Mouse (Mus musculus): ENCODE results near the gene Ms4a5. TPM values are rescaled to one million over a fixed set of nuclear protein-coding genes. Genes with fewer than 3 reads are reported as not detected.
"Not testable (repeated sequence)": the region's sequence is repeated elsewhere in the genome, so short reads cannot be mapped to it uniquely, and the experiment has no call there.

Ms4a5 gene
- total RNA-seq (2021) (not detected), polyA plus RNA-seq (2012; rRNA removed) (not detected in 2 replicates)
- long read RNA-seq = 0 reads

- no peaks in the 10 kb centered on the region for H3K27me3 ChIP-seq (ENCODE audit: control insufficient read depth, insufficient read depth, low read length)
- no peak within 1 kb of the TSS for H3K4me3 ChIP-seq
- intact Hi-C loops (cut with DNase I) = no loop called here
- H3K79me2 ChIP-seq (replicated peaks; ENCODE audit: control insufficient read depth, insufficient read depth, low read length) = no peaks in the 10 kb centered on the region
- H3K36me3 ChIP-seq (ENCODE audit: control insufficient read depth, insufficient read depth, low read length) = no peaks in the 10 kb centered on the region
- no peak for DNase-seq
- no peak within 1 kb of the TSS for H3K9ac ChIP-seq (ENCODE audit: low read depth, low read length)
- TF ChIP-seq EP300 (IDR thresholded peaks at IDR 0.05; ENCODE audit: insufficient read depth, low read depth, low read length) (no peak), POLR2A (IDR thresholded peaks at IDR 0.05; ENCODE audit: insufficient read depth, low read depth, low read length) (no peak), CTCF (IDR thresholded peaks at IDR 0.05) (no peak)
- no peak within 1 kb of the TSS for H3K27ac ChIP-seq
- 78% methylated on average over 2 of the region's 2 CpGs for WGBS
- H3K4me1 ChIP-seq (ENCODE audit: control insufficient read depth, insufficient read depth, low read length) = no peaks in the 10 kb centered on the region; the same call in 1 of the 2 replicates
Measured at GRCm38 (mm10) chr19:11283773-11284172, at the start of gene Ms4a5. Gene Ms4a5 (minus strand): TSS chr19:11283873.

- H3K27ac ChIP-seq = no peak overlapping the region
- intact Hi-C loops (cut with DNase I) = no loop called here
- TF ChIP-seq POLR2A (IDR thresholded peaks at IDR 0.05; ENCODE audit: insufficient read depth, low read depth, low read length) (no peak), EP300 (IDR thresholded peaks at IDR 0.05; ENCODE audit: insufficient read depth, low read depth, low read length) (no peak), CTCF (IDR thresholded peaks at IDR 0.05) (no peak)
- no peaks in the 10 kb centered on the region for H3K79me2 ChIP-seq (replicated peaks; ENCODE audit: control insufficient read depth, insufficient read depth, low read length)
- no peak overlapping the region for H3K4me3 ChIP-seq
- no peak for DNase-seq
- no peaks in the 10 kb centered on the region for H3K4me1 ChIP-seq (ENCODE audit: control insufficient read depth, insufficient read depth, low read length)
- no peaks in the 10 kb centered on the region for H3K27me3 ChIP-seq (ENCODE audit: control insufficient read depth, insufficient read depth, low read length)
- no peak overlapping the region for H3K9ac ChIP-seq (ENCODE audit: low read depth, low read length)
- 59% methylated on average over 1 of the region's 1 CpGs for WGBS
- no peaks in the 10 kb centered on the region for H3K36me3 ChIP-seq (ENCODE audit: control insufficient read depth, insufficient read depth, low read length)
Measured at GRCm38 (mm10) chr19:11321123-11321522, 37.5 kb upstream of the Ms4a5 start.

- Histone ChIP-seq H3K4me1 (ENCODE audit: control insufficient read depth, insufficient read depth, low read length) (no peaks in the 10 kb centered on the region), H3K79me2 (replicated peaks; ENCODE audit: control insufficient read depth, insufficient read depth, low read length) (no peaks in the 10 kb centered on the region), H3K4me3 (no peak overlapping the region), H3K9ac (ENCODE audit: low read depth, low read length) (no peak overlapping the region), H3K27ac (no peak overlapping the region), H3K27me3 (ENCODE audit: control insufficient read depth, insufficient read depth, low read length) (no peaks in the 10 kb centered on the region), H3K36me3 (ENCODE audit: control insufficient read depth, insufficient read depth, low read length) (no peaks in the 10 kb centered on the region)
- 71% methylated on average over 4 of the region's 4 CpGs for WGBS
- no peak for TF ChIP-seq CTCF (IDR thresholded peaks at IDR 0.05)
- no peak for TF ChIP-seq EP300 (IDR thresholded peaks at IDR 0.05; ENCODE audit: insufficient read depth, low read depth, low read length)
- no peak for TF ChIP-seq POLR2A (IDR thresholded peaks at IDR 0.05; ENCODE audit: insufficient read depth, low read depth, low read length)
- intact Hi-C loops (cut with DNase I) = no loop called here
- no peak for DNase-seq
Measured at GRCm38 (mm10) chr19:11316786-11317185, 33.1 kb upstream of the Ms4a5 start.

GRCm38 (mm10) chr19:11314354-11314753, 30.7 kb upstream of the Ms4a5 start, which contains the start of gene Ms4a14:
Gene Ms4a14 (minus strand): TSS chr19:11314454.
- WGBS = 53% methylated on average over 1 of the region's 1 CpGs
- intact Hi-C loops (cut with DNase I) = no loop called here
- Histone ChIP-seq H3K4me3 (no peak within 1 kb of the TSS), H3K36me3 (ENCODE audit: control insufficient read depth, insufficient read depth, low read length) (no peaks in the 10 kb centered on the region), H3K79me2 (replicated peaks; ENCODE audit: control insufficient read depth, insufficient read depth, low read length) (no peaks in the 10 kb centered on the region), H3K9ac (ENCODE audit: low read depth, low read length) (no peak within 1 kb of the TSS), H3K27me3 (ENCODE audit: control insufficient read depth, insufficient read depth, low read length) (no peaks in the 10 kb centered on the region), H3K27ac (no peak within 1 kb of the TSS), H3K4me1 (ENCODE audit: control insufficient read depth, insufficient read depth, low read length) (no peaks in the 10 kb centered on the region)
- no peak for TF ChIP-seq POLR2A (IDR thresholded peaks at IDR 0.05; ENCODE audit: insufficient read depth, low read depth, low read length)
- no peak for TF ChIP-seq CTCF (IDR thresholded peaks at IDR 0.05)
- no peak for TF ChIP-seq EP300 (IDR thresholded peaks at IDR 0.05; ENCODE audit: insufficient read depth, low read depth, low read length)
- DNase-seq = no peak

- intact Hi-C loops (cut with DNase I) = no loop called here
- TF ChIP-seq POLR2A (IDR thresholded peaks at IDR 0.05; ENCODE audit: insufficient read depth, low read depth, low read length) = no peak
- no peak for TF ChIP-seq EP300 (IDR thresholded peaks at IDR 0.05; ENCODE audit: insufficient read depth, low read depth, low read length)
- TF ChIP-seq CTCF (IDR thresholded peaks at IDR 0.05) = no peak
- H3K27ac ChIP-seq = no peak overlapping the region
- H3K27me3 ChIP-seq (ENCODE audit: control insufficient read depth, insufficient read depth, low read length) = no peaks in the 10 kb centered on the region
- no peaks in the 10 kb centered on the region for H3K79me2 ChIP-seq (replicated peaks; ENCODE audit: control insufficient read depth, insufficient read depth, low read length)
- no peak overlapping the region for H3K4me3 ChIP-seq
- DNase-seq = no peak
- no peaks in the 10 kb centered on the region for H3K36me3 ChIP-seq (ENCODE audit: control insufficient read depth, insufficient read depth, low read length)
- H3K9ac ChIP-seq (ENCODE audit: low read depth, low read length) = no peak overlapping the region
- no peaks in the 10 kb centered on the region for H3K4me1 ChIP-seq (ENCODE audit: control insufficient read depth, insufficient read depth, low read length)
Measured at GRCm38 (mm10) chr19:11308888-11309287, 25.2 kb upstream of the Ms4a5 start.

GRCm38 (mm10) chr19:11299529-11299928, 15.9 kb upstream of the Ms4a5 start:
- intact Hi-C loops (cut with DNase I); H3K36me3 ChIP-seq (ENCODE audit: control insufficient read depth, insufficient read depth, low read length); H3K79me2 ChIP-seq (replicated peaks; ENCODE audit: control insufficient read depth, insufficient read depth, low read length); H3K4me3 ChIP-seq; H3K9ac ChIP-seq (ENCODE audit: low read depth, low read length); H3K27me3 ChIP-seq (ENCODE audit: control insufficient read depth, insufficient read depth, low read length); H3K27ac ChIP-seq; H3K4me1 ChIP-seq (ENCODE audit: control insufficient read depth, insufficient read depth, low read length); DNase-seq: not testable (repeated sequence)
- 44% methylated on average over 4 of the region's 4 CpGs for WGBS
